Mouse (Mus musculus) bone marrow macrophage, adult 2 months (primary cell): ENCODE measurements around the gene Mtss1l.

ENCODE experiments used
- CTCF ChIP-seq: IDR thresholded peaks from 2 replicates; pipeline ENCODE4 v1.5.1; 2012; ENCODE audit warnings: low read depth, mild to moderate bottlenecking, low read length, moderate library complexity
- POLR2A ChIP-seq: IDR thresholded peaks from 2 replicates; pipeline ENCODE4 v1.6.1; 2012; ENCODE audit warnings: mild to moderate bottlenecking, low read depth, low read length, borderline replicate concordance

DNA sequence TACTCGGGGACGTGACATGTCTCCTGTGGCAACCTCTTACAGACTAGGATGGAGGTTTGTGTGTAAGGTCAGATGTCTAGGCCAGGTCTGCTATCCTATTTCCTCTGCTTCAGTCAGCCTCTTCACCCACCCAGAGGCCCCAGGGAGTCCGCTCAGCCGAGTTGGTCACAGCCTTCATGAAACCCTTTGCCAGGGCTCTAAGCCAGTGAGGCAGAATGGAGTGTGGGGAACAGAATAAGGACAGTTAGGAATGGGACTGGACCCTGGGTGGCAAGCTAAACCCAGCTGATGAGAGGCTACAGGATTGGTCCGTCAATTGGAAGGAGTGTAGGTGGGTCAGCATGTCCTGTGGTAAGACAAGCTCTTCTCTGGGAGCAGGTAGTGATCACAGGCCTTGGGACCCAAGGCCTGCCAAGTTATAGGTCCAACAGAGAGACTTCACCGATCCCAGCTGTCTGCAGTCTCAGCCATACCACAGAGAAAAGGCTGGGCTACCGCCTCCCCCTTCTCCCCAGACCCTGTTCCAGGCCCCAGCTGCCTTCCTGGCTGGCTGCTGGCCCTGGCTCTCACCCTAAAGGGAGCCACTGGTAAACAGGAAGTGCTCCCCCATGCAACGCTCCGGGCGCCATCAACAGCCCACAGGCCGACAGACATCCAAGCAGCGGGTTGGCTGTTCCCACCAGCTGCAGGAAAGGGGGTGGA lies 2.2 kb upstream of the Mtss1l start:
- TF ChIP-seq CTCF (no peak), POLR2A (no peak)
